In genomic region chr6:30509265-30510239, GRCm38 (mm10) we compare ENCODE assay signal across 8 mouse cellular contexts. TPM values are rescaled to one million over a fixed set of nuclear protein-coding genes. Genes with fewer than 3 reads are reported as not detected.
DNase-seq lines count a peak whose midpoint lies in the region; ATAC-seq and TF ChIP-seq lines count a peak whose summit lies in the region.

Gene Tmem209 (minus strand): TSS chr6:30509783.
Gene Ssmem1 (plus strand): TSS chr6:30509849.

- H3K27ac ChIP-seq in forebrain, embryonic 10.5 days: peak within 1 kb of the TSS; percentile 98
- peak within 1 kb of the TSS; percentile 98 for H3K27ac ChIP-seq in heart, embryonic 15.5 days
- H3K27ac ChIP-seq in liver, embryonic 14.5 days: peak within 1 kb of the TSS; percentile 80
- H3K27ac ChIP-seq in neural tube, embryonic 11.5 days (ENCODE audit: low read depth, low read length): peak within 1 kb of the TSS; percentile 87
- peak within 1 kb of the TSS; percentile 92 for H3K27ac ChIP-seq in stomach, postnatal 0 days (replicated peaks)

- peak; percentile 66 for TF ChIP-seq EP300 in liver, embryonic 14.5 days (IDR thresholded peaks at IDR 0.05; ENCODE audit: low read depth)
- peak; percentile 99 for TF ChIP-seq EP300 in stomach, postnatal 0 days (optimal IDR thresholded peaks at IDR 0.05)

- no peaks in the 10 kb centered on the region for H3K27me3 ChIP-seq in forebrain, embryonic 10.5 days (ENCODE audit: poor library complexity, severe bottlenecking)
- H3K27me3 ChIP-seq in heart, embryonic 15.5 days: no peaks in the 10 kb centered on the region
- H3K27me3 ChIP-seq in liver, embryonic 14.5 days (ENCODE audit: control insufficient read depth, insufficient read depth, low read length): no peaks in the 10 kb centered on the region
- H3K27me3 ChIP-seq in neural tube, embryonic 11.5 days (ENCODE audit: control insufficient read depth, insufficient read depth, low read length): no peaks in the 10 kb centered on the region
- H3K27me3 ChIP-seq in stomach, postnatal 0 days (ENCODE audit: control insufficient read depth, insufficient read depth, low read length): no peaks in the 10 kb centered on the region

- no peak for TF ChIP-seq CTCF in liver, embryonic 14.5 days (IDR thresholded peaks at IDR 0.05; ENCODE audit: low read depth)
- TF ChIP-seq CTCF in stomach, postnatal 0 days (IDR thresholded peaks at IDR 0.05; ENCODE audit: low read depth): 0 out of 2 replicates have a peak, but pooled peaks have one; percentile 8

- H3K36me3 ChIP-seq in forebrain, embryonic 10.5 days (replicated peaks): peaks cover 27% of the 10 kb centered on the region
- H3K36me3 ChIP-seq in heart, embryonic 15.5 days: peaks cover 22% of the 10 kb centered on the region; the same call in 1 of the 2 replicates
- H3K36me3 ChIP-seq in liver, embryonic 14.5 days (replicated peaks; ENCODE audit: control insufficient read depth, insufficient read depth, low read depth): peaks cover 26% of the 10 kb centered on the region
- H3K36me3 ChIP-seq in neural tube, embryonic 11.5 days (ENCODE audit: control insufficient read depth, insufficient read depth, low read length): peaks cover 4% of the 10 kb centered on the region
- H3K36me3 ChIP-seq in stomach, postnatal 0 days (ENCODE audit: control insufficient read depth, insufficient read depth, low read length): peaks cover 3% of the 10 kb centered on the region; the same call in 1 of the 2 replicates

- ATAC-seq in heart, embryonic 15.5 days (replicated peaks; ENCODE audit: insufficient number of reproducible peaks, insufficient read depth, low FRiP score, low read depth): peak; percentile 99
- ATAC-seq in liver, embryonic 14.5 days (ENCODE audit: insufficient read depth): peak; percentile 98
- ATAC-seq in neural tube, embryonic 11.5 days (ENCODE audit: insufficient read depth, low FRiP score, low TSS enrichment): peak; percentile 95
- ATAC-seq in stomach, postnatal 0 days (ENCODE audit: low FRiP score, low TSS enrichment): peak; percentile 99

- H3K4me1 ChIP-seq in forebrain, embryonic 10.5 days: peaks cover 38% of the 10 kb centered on the region
- H3K4me1 ChIP-seq in heart, embryonic 15.5 days (replicated peaks): peaks cover 16% of the 10 kb centered on the region
- peaks cover 10 to 12% of the 10 kb centered on the region in 2 experiments for H3K4me1 ChIP-seq in liver, embryonic 14.5 days (replicated peaks; ENCODE audit: control insufficient read depth in 2 of 2, insufficient read depth in 2 of 2, low read length in 1 of 2)
- H3K4me1 ChIP-seq in neural tube, embryonic 11.5 days (ENCODE audit: control insufficient read depth, insufficient read depth, low read length): peaks cover 6% of the 10 kb centered on the region
- peaks cover 4% of the 10 kb centered on the region for H3K4me1 ChIP-seq in stomach, postnatal 0 days (replicated peaks; ENCODE audit: control insufficient read depth, insufficient read depth)

- peaks cover 3% of the 10 kb centered on the region for H3K9me3 ChIP-seq in forebrain, embryonic 10.5 days
- no peaks in the 10 kb centered on the region for H3K9me3 ChIP-seq in heart, embryonic 15.5 days (replicated peaks)
- H3K9me3 ChIP-seq in liver, embryonic 14.5 days (ENCODE audit: control insufficient read depth, low read length): no peaks in the 10 kb centered on the region
- no peaks in the 10 kb centered on the region for H3K9me3 ChIP-seq in neural tube, embryonic 11.5 days (ENCODE audit: control insufficient read depth, low read length)
- no peaks in the 10 kb centered on the region for H3K9me3 ChIP-seq in stomach, postnatal 0 days (ENCODE audit: control insufficient read depth, low read length)

- peak; percentile 97 to 98 for DNase-seq in CD8-positive naive resting alpha-beta T cell, adult 2 months (ENCODE audit: low read depth in 2 of 2, low spot score in 2 of 2)
- peak; percentile 98 for DNase-seq in c-Kit-positive CD71-negative TER-119-negative erythroid progenitor cells, embryonic 14.5 days (ENCODE audit: low read depth)
- DNase-seq in forebrain, embryonic 10.5 days (ENCODE audit: extremely low spot score, low spot score): peak; percentile 100
- DNase-seq in kidney, postnatal 25 days: peak; percentile 100
- DNase-seq in liver, embryonic 14.5 days (ENCODE audit: low read depth in 3 of 3, low spot score in 3 of 3): peak; percentile 97
- DNase-seq in neural tube, embryonic 11.5 days (ENCODE audit: low spot score): peak; percentile 98
- peak; percentile 100 for DNase-seq in stomach, postnatal 0 days (ENCODE audit: low spot score)

- peak within 1 kb of the TSS; percentile 62 for H3K4me3 ChIP-seq in forebrain, embryonic 10.5 days
- H3K4me3 ChIP-seq in heart, embryonic 15.5 days: peak within 1 kb of the TSS; percentile 64
- H3K4me3 ChIP-seq in liver, embryonic 14.5 days (ENCODE audit: insufficient read depth in 1 of 2, low read depth in 2 of 2, low read length in 2 of 2): peak within 1 kb of the TSS; percentile 80 to 97
- H3K4me3 ChIP-seq in neural tube, embryonic 11.5 days (ENCODE audit: low read depth, low read length): peak within 1 kb of the TSS; percentile 49
- peak within 1 kb of the TSS; percentile 56 for H3K4me3 ChIP-seq in stomach, postnatal 0 days (ENCODE audit: low read depth, low read length)

- WGBS in forebrain, embryonic 10.5 days: under 1% methylated on average over 37 of the region's 37 CpGs
- under 1% methylated on average over 37 of the region's 37 CpGs for WGBS in heart, embryonic 15.5 days
- under 1% methylated on average over 37 of the region's 37 CpGs for WGBS in liver, embryonic 14.5 days (ENCODE audit: insufficient replicate concordance)
- under 1% methylated on average over 37 of the region's 37 CpGs for WGBS in neural tube, embryonic 11.5 days
- WGBS in stomach, postnatal 0 days: under 1% methylated on average over 37 of the region's 37 CpGs

- H3K9ac ChIP-seq in heart, embryonic 15.5 days: peak within 1 kb of the TSS; percentile 66
- H3K9ac ChIP-seq in liver, embryonic 14.5 days (replicated peaks): peak within 1 kb of the TSS; percentile 92
- H3K9ac ChIP-seq in neural tube, embryonic 11.5 days (ENCODE audit: low read length): peak within 1 kb of the TSS; percentile 73
- peak within 1 kb of the TSS; percentile 76 for H3K9ac ChIP-seq in stomach, postnatal 0 days (ENCODE audit: low read length)

- peak within 1 kb of the TSS; percentile 72 for H3K4me2 ChIP-seq in heart, embryonic 15.5 days
- peak within 1 kb of the TSS; percentile 71 for H3K4me2 ChIP-seq in liver, embryonic 14.5 days (ENCODE audit: low read depth)
- peak within 1 kb of the TSS; percentile 70 for H3K4me2 ChIP-seq in neural tube, embryonic 11.5 days (ENCODE audit: low read depth)
- peak within 1 kb of the TSS; percentile 65 for H3K4me2 ChIP-seq in stomach, postnatal 0 days (replicated peaks; ENCODE audit: low read depth)

RNA-seq across cellular contexts. Expression of gene Tmem209, which starts in this region (rescaled TPM):
- 54.3 and 56.6 TPM in 2 replicates for polyA plus RNA-seq in forebrain, embryonic 10.5 days (2016; fragmentation: Nextera tagmentation; extraction: Ambion mirVana)
- 19.8 and 26.5 TPM in 2 replicates for polyA plus RNA-seq in heart, embryonic 15.5 days (2015; fragmentation: Nextera tagmentation; extraction: Ambion mirVana)
- polyA plus RNA-seq in liver, embryonic 14.5 days (2012; rRNA removed): 15.9 and 17.6 TPM in 2 replicates
- polyA plus RNA-seq in liver, embryonic 14.5 days (2014; fragmentation: Nextera tagmentation; extraction: Ambion mirVana): 19.6 and 20.0 TPM in 2 replicates
- 38.6 and 41.5 TPM in 2 replicates for polyA plus RNA-seq in neural tube, embryonic 11.5 days (2014; fragmentation: Nextera tagmentation; extraction: Ambion mirVana)
- 13.0 and 13.7 TPM in 2 replicates for polyA plus RNA-seq in stomach, postnatal 0 days (2015; fragmentation: Nextera tagmentation; extraction: Ambion mirVana)

RNA-seq across cellular contexts. Expression of gene Ssmem1, which starts in this region (rescaled TPM):
- polyA plus RNA-seq in forebrain, embryonic 10.5 days (2016; fragmentation: Nextera tagmentation; extraction: Ambion mirVana): 0.16 and 0.34 TPM in 2 replicates
- polyA plus RNA-seq in heart, embryonic 15.5 days (2015; fragmentation: Nextera tagmentation; extraction: Ambion mirVana): 0.14 TPM in 1 of 2 replicates, not detected in the other
- polyA plus RNA-seq in liver, embryonic 14.5 days (2012; rRNA removed): 0.10 TPM in 1 of 2 replicates, not detected in the other
- polyA plus RNA-seq in liver, embryonic 14.5 days (2014; fragmentation: Nextera tagmentation; extraction: Ambion mirVana): 0.14 TPM in 1 of 2 replicates, not detected in the other
- polyA plus RNA-seq in neural tube, embryonic 11.5 days (2014; fragmentation: Nextera tagmentation; extraction: Ambion mirVana): 0.40 and 1.1 TPM in 2 replicates
- not detected in 2 replicates for polyA plus RNA-seq in stomach, postnatal 0 days (2015; fragmentation: Nextera tagmentation; extraction: Ambion mirVana)

Comparison
In these comparisons a context has a peak if more than half of its experiments do, and no peak if none do; other contexts are left out.
1. Peak in every context shown above with its lines: DNase-seq, ATAC-seq, H3K4me3 ChIP-seq and H3K27ac ChIP-seq.